Mouse (Mus musculus) erythroblast, embryonic 14.5 days (primary cell): Measurements from ENCODE around the gene Sdk1. TPM values are rescaled to one million over a fixed set of nuclear protein-coding genes. Genes with fewer than 3 reads are reported as not detected.

ENCODE experiments used
- H3K27me3 ChIP-seq: 2 replicates; pipeline ENCODE4 v1.6.1; 2012; ENCODE audit warnings: inconsistent platforms; ENCODE audit not compliant: control insufficient read depth
- H3K36me3 ChIP-seq: 2 replicates; pipeline ENCODE4 v1.6.1; 2012; ENCODE audit warnings: mild to moderate bottlenecking, inconsistent platforms; ENCODE audit not compliant: control insufficient read depth
- H3K4me1 ChIP-seq: 2 replicates; pipeline ENCODE4 v1.6.1; 2012; ENCODE audit warnings: inconsistent platforms; ENCODE audit not compliant: control insufficient read depth
- H3K4me3 ChIP-seq: replicated peaks from 2 replicates; pipeline ENCODE3; 2012; ENCODE audit warnings: moderate library complexity, mild to moderate bottlenecking, inconsistent platforms
- H3K9me3 ChIP-seq: 2 replicates; pipeline ENCODE4 v1.6.1; 2012; ENCODE audit warnings: low read length, inconsistent platforms, mixed read lengths; ENCODE audit not compliant: control insufficient read depth
- GATA1 ChIP-seq: IDR thresholded peaks from 2 replicates; pipeline ENCODE4 v1.6.1; 2012; ENCODE audit warnings: low read length, inconsistent platforms, mixed read lengths
- TAL1 ChIP-seq: IDR thresholded peaks from 3 replicates; pipeline ENCODE4 v1.6.1; 2012; ENCODE audit warnings: low read length, inconsistent platforms, mixed read lengths
- polyA plus RNA-seq: library from polyadenylated mRNA; stranded (reverse); fragments of >175 nt; gene quantifications from 2 replicates; pipeline ENCODE4 v1.2.3, GENCODE M21; 2012

Sdk1 gene
- polyA plus RNA-seq, 1 experiment = not detected

DNA sequence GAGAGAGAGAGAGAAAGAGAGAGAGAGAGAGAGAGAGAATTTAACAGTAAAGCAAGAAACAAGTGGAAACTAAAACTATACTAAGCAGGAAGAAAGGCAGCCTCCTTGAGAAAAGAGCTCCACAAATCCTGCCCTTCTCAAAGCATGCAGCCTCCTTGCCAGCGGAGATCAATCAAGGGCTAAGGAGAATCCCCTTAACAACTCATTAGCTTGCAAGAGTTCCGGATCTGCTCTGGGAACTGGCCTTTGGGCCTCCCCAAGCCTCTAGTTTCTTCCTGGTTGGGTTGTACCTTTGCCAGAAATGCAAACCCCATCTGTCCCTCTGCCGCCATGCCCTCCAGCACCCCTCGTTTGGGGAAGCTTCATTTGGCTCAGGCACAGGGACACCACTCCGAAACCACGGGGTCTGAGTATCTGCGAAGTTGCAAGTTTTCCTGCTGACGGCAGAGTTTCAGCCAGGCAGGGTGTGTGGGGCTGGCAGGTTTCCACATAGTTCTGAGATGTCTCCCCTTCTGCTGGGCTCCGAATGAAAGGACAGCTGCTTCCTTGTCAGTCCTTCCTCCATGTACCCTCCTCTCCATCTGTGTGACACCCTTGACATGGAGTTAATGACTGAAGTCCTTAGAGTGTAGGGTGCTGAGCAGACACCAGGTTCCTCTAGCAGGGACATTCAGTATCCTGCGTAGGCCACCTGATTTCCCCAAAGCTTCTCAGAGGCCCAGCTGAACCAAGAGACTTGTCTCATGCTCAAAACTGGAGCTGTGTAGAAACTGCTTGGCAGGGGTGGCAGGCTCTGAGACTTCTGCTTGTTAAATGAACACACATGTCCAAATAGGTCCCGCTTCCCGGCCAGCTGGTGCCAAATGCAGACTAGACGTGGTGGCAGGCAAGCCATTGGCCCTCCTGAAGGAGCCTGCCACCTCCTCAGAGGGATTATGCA lies 833.5 kb downstream of the Sdk1 start:
- no peaks in the 10 kb centered on the region for H3K36me3 ChIP-seq
- H3K4me3 ChIP-seq = no peak overlapping the region
- peaks cover 52% of the 10 kb centered on the region for H3K9me3 ChIP-seq
- TF ChIP-seq TAL1 = no peak
- no peak for TF ChIP-seq GATA1
- no peaks in the 10 kb centered on the region for H3K4me1 ChIP-seq
- no peaks in the 10 kb centered on the region for H3K27me3 ChIP-seq

DNA sequence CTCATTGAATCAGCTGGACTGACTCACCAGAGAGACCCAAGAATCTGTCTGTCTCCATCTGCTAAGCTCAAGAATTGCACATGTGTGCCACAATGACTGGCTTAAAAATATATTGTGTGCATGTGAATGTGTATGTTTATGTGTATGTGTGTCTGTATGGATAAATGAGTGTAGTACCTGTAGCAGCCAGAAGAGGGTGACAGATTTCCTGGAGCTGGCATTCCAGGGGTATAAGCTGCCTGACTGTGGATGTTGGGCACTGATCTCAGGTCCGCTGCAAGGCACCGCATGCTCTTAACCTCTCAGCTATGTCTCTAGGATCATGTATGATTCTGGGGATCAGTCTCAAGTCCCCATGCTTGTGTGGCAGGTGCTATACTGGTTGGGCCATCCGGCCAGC lies 839.4 kb downstream of the Sdk1 start:
- Histone ChIP-seq H3K27me3 (no peaks in the 10 kb centered on the region), H3K9me3 (peaks cover 39% of the 10 kb centered on the region), H3K4me3 (no peak overlapping the region), H3K36me3 (no peaks in the 10 kb centered on the region), H3K4me1 (no peaks in the 10 kb centered on the region)
- TF ChIP-seq GATA1 (no peak), TAL1 (no peak)

DNA sequence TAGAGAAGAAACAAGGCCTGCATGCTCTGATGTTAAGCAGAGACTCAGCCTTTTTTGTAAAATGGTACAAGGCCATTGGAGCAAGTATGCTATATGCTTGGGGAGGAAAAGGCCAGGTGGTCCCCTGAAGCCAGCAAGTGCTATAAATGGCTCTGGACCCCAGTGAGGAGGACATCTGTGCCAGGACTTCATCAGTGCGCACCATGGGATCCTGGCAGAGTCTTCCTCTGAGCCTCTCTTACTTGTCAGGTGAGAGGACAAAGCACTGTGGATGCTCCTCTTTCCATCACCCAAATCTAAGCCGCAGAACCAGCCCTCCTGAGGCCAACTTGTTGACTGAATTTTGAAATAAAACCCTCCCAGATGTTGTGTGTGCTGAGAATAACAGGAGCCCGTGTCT lies 839.8 kb downstream of the Sdk1 start:
- Histone ChIP-seq H3K9me3 (peaks cover 40% of the 10 kb centered on the region), H3K4me3 (no peak overlapping the region), H3K27me3 (no peaks in the 10 kb centered on the region), H3K36me3 (no peaks in the 10 kb centered on the region), H3K4me1 (no peaks in the 10 kb centered on the region)
- TF ChIP-seq GATA1 (no peak), TAL1 (no peak)

DNA sequence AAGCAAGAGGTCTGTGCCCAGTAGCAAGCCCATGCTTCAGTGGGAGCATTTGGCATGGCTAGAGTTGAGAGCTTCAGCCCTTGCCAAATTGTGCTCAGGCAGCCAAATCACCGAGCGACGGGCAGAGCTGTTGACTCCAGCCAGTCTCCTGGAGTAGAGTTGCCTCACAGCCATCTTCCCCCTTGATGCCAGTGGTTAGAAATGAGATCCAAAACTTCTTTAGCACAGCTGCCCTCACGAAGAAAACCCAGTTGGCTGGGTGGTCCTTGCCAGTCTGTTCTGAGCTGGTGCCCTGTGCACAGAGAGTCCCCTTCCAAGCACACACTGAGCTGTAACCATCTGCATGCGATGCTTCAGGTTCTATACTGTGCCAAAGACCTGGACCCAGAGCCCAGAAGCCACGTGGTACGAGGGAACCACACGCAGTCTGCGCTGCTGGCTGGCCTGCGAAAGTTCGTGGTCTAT lies 855.1 kb downstream of the Sdk1 start:
- no peaks in the 10 kb centered on the region for H3K4me1 ChIP-seq
- H3K36me3 ChIP-seq = no peaks in the 10 kb centered on the region
- peaks cover 38% of the 10 kb centered on the region for H3K9me3 ChIP-seq

DNA sequence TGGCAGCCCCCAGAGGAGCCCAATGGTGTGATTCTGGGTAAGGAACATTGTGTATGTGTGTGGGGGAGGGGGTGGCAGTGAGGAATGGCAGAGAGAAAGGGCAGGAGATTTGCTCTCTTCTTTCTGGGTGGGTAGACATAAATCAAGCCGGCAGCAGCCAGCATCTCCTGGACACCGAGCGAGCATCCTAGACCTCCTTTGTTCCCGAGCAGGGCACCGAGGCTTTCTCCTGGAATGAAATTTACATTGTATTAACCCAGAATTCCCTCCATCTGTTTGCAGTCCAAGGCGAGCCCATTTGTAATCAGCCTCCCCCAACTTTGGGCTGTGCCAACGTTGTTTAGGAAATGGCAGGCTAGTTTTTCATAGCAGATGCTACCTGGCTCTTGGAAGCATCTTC lies 858.9 kb downstream of the Sdk1 start:
- H3K4me1 ChIP-seq = no peaks in the 10 kb centered on the region
- TF ChIP-seq GATA1 = no peak
- TF ChIP-seq TAL1 = no peak
- H3K36me3 ChIP-seq = no peaks in the 10 kb centered on the region
- no peaks in the 10 kb centered on the region for H3K27me3 ChIP-seq
- H3K9me3 ChIP-seq = peaks cover 43% of the 10 kb centered on the region
- H3K4me3 ChIP-seq = no peak overlapping the region

More for the DNA sequence above, 855.1 kb downstream of the Sdk1 start:
- H3K27me3 ChIP-seq = no peaks in the 10 kb centered on the region
- H3K4me3 ChIP-seq = no peak overlapping the region
- TF ChIP-seq TAL1 = no peak
- TF ChIP-seq GATA1 = no peak

DNA sequence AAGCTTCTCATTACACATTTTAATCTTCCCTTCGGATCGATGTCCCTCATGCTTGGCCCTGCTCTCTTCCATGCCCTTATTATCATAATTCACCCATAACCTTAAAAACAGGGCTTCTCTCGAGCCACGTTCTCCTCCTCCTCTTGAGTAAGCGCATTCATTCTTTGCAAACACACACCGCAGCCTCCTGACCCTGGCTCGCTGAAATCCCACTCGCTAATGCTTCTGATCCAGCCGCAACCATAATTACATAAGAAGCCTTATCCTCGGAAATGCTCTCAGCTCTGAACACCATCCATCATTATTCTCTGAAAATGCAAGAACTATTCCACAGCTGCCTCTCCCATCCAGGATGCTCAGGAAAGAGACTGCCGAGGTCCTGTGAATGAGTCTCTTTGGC lies 866.1 kb downstream of the Sdk1 start:
- H3K27me3 ChIP-seq = no peaks in the 10 kb centered on the region
- H3K36me3 ChIP-seq = no peaks in the 10 kb centered on the region
- H3K4me3 ChIP-seq = no peak overlapping the region
- no peaks in the 10 kb centered on the region for H3K4me1 ChIP-seq
- H3K9me3 ChIP-seq = peaks cover 40% of the 10 kb centered on the region
- TF ChIP-seq TAL1 (no peak), GATA1 (no peak)

DNA sequence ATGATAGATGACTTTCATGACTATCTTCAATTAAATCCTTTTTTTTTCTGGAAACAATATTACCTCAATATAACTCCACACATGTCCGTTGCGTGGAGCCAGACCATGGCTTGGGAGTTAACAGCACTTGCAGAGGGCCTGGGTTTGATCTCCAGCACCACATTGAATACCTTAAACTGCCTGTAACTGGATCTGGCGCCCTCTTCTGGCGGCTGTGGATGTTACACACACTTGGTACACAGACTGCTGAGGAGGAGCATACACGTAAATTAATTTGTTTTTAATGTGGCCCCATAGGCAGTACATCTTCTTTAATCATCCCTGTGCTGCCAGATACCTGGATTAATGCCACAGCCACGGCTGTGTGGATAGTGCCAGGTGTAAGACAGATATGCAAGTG lies 870.7 kb downstream of the Sdk1 start:
- no peak for TF ChIP-seq TAL1
- no peak for TF ChIP-seq GATA1
- peaks cover 69% of the 10 kb centered on the region for H3K9me3 ChIP-seq
- no peak overlapping the region for H3K4me3 ChIP-seq
- no peaks in the 10 kb centered on the region for H3K36me3 ChIP-seq
- H3K27me3 ChIP-seq = no peaks in the 10 kb centered on the region
- no peaks in the 10 kb centered on the region for H3K4me1 ChIP-seq

DNA sequence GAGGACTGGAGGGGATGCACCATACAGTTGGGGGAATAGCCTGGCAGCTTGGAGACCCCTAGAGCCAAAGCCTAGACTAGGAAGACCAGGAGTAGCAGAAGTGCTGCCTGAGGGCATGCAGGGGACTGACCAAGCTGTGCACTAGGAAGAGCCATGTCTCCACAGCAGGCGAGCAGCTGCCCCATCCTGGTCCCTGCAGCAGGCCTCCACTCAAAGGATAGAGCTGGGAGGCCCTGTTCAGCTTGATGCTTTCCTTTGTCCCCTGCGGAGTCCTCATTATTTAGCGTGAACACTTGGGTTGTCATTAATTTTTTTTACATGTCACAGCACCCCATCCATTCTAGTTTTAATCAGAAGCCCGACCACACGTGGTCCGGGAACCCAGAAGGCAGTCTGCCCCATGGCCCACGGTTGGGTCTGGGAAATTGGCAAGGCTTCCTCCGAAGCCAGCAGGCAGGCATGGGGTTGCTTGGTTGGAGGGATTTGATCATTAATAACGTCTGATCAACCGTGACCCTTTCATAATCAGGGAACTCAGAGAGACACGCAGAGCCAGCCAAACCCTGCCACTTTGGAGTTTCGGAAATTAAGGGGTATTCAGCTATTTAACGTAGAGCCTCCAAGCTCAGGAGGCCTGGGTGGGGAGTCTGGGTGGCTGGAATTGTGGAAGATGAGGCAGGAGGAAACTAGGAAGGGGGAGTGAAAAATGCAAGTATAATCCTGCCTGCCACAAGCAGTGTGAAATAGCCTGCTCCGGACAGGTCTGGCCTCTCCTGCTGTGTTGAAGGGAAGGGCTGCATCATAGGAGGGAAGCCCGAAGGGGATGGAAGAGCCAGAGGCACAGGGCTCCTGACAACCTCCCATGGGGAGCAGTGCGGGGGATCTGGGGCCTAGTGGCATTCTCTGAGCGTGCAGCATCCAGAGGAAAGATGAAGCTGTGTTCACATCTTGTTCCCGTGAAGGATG lies 872.2 kb downstream of the Sdk1 start:
- Histone ChIP-seq H3K9me3 (peaks cover 72% of the 10 kb centered on the region), H3K36me3 (no peaks in the 10 kb centered on the region), H3K27me3 (no peaks in the 10 kb centered on the region), H3K4me3 (no peak overlapping the region), H3K4me1 (no peaks in the 10 kb centered on the region)
- no peak for TF ChIP-seq TAL1
- no peak for TF ChIP-seq GATA1

DNA sequence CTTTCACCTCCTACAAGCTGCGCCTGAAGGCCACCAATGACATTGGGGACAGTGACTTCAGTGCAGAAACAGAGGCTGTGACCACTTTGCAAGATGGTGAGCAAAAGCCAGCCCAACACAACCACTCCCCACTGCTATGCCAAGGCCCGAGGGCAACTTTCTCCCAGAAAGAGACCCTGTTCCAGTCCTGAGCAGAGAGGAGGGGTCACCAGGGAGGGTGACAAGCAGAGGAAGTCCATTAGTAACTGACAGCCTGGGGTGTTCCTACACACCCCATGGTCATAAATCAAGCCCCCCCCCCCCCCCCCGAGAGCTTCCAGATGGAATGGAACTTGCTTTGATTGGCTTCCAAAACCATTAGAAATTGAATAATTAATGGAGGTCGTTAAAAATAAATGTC lies 886.5 kb downstream of the Sdk1 start:
- TF ChIP-seq TAL1 (no peak), GATA1 (no peak)
- Histone ChIP-seq H3K4me3 (no peak overlapping the region), H3K27me3 (no peaks in the 10 kb centered on the region), H3K9me3 (peaks cover 18% of the 10 kb centered on the region), H3K36me3 (no peaks in the 10 kb centered on the region), H3K4me1 (no peaks in the 10 kb centered on the region)
